Mouse (Mus musculus): ENCODE results near the gene Bean1. TPM values are rescaled to one million over a fixed set of nuclear protein-coding genes. Genes with fewer than 3 reads are reported as not detected.

Gene Bean1
- polyA plus RNA-seq, 1 experiment = 0.51 TPM

- no peaks in the 10 kb centered on the region for H3K36me3 ChIP-seq (ENCODE audit: control insufficient read depth, insufficient read depth, low read length, poor library complexity, severe bottlenecking)
- no peaks in the 10 kb centered on the region for H3K27me3 ChIP-seq (ENCODE audit: control insufficient read depth, insufficient read depth, low read length, poor library complexity, severe bottlenecking)
- no peak overlapping the region for H3K9ac ChIP-seq (ENCODE audit: low read depth, poor library complexity, severe bottlenecking)
- H3K4me1 ChIP-seq (ENCODE audit: control insufficient read depth, insufficient read depth, low read length) = no peaks in the 10 kb centered on the region
- H3K9me3 ChIP-seq (replicated peaks; ENCODE audit: control insufficient read depth, insufficient read depth, low read length, poor library complexity, severe bottlenecking) = no peaks in the 10 kb centered on the region
- H3K27ac ChIP-seq (ENCODE audit: insufficient read depth, low read length) = no peak overlapping the region
- TF ChIP-seq POLR2A (IDR thresholded peaks at IDR 0.05; ENCODE audit: insufficient read depth, low read length) (no peak), CTCF (IDR thresholded peaks at IDR 0.05; ENCODE audit: low read depth, low read length) (no peak), EP300 (IDR thresholded peaks at IDR 0.05; ENCODE audit: insufficient read depth, low read depth, low read length) (no peak)
- H3K4me3 ChIP-seq (ENCODE audit: low read depth, low read length) = peak overlapping the region; percentile 64
Observed at GRCm38 (mm10) chr8:104142415-104142814, 27.8 kb upstream of the Bean1 start.

DNA sequence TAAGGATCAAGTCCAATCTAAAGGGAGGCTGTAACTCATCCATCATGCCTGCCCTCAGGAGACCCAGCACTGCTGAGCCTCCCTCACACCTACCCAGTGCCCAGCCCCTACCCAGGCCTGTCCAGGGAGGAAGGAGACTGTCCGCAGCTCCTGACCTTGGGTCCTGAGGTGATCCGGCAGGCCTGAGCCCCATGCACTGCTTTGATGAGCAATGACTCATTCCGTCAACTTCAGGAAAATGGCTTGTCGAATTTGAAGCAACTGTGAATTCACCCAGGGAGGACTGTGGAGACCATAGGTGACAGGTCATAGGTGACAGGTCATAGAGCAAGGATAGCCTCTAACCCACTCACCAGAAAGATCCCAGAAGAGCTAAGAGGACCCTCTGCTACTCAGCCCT lies 26.9 kb upstream of the Bean1 start:
- Histone ChIP-seq H3K4me1 (ENCODE audit: control insufficient read depth, insufficient read depth, low read length) (no peaks in the 10 kb centered on the region), H3K27ac (ENCODE audit: insufficient read depth, low read length) (no peak overlapping the region), H3K9ac (ENCODE audit: low read depth, poor library complexity, severe bottlenecking) (no peak overlapping the region), H3K9me3 (replicated peaks; ENCODE audit: control insufficient read depth, insufficient read depth, low read length, poor library complexity, severe bottlenecking) (no peaks in the 10 kb centered on the region), H3K27me3 (ENCODE audit: control insufficient read depth, insufficient read depth, low read length, poor library complexity, severe bottlenecking) (no peaks in the 10 kb centered on the region), H3K4me3 (ENCODE audit: low read depth, low read length) (no peak overlapping the region), H3K36me3 (ENCODE audit: control insufficient read depth, insufficient read depth, low read length, poor library complexity, severe bottlenecking) (no peaks in the 10 kb centered on the region)
- TF ChIP-seq POLR2A (IDR thresholded peaks at IDR 0.05; ENCODE audit: insufficient read depth, low read length) = no peak
- no peak for TF ChIP-seq CTCF (IDR thresholded peaks at IDR 0.05; ENCODE audit: low read depth, low read length)
- no peak for TF ChIP-seq EP300 (IDR thresholded peaks at IDR 0.05; ENCODE audit: insufficient read depth, low read depth, low read length)

DNA sequence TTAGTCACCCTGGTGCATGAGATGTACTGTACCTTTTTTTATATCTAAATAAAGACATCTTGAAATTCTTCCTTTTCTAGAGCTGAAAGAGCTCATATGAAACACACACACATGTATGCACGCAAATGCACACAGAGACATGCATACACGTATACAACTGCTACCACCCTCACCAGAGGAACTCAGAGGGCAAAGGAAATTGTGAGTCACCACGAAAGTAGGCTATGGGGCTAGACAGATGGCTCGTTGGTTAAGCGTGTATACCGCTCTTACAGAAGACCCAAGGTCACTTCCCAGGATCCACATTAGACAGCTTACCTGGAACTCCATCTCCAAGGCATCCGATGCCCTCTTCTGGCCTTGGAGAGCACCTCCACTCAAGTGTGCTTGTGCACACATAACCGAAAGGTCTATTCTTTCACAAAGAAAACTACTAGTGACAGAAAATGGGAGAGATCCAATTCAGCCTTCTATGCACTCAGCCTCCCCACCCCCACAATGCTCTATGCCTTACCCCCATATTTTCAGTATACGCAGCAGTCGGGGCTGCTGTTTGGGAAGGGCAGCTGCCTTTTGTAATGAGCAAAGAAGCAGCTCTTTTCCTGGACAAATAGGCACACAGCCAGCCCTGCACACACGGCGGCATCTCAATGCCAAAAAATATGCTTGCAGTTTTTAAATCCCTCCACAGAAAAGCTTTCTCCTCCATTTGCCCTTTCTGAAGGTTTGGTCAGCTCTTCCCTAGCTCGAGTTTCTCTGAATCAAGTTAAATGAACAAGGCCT lies 25.6 kb upstream of the Bean1 start:
- no peaks in the 10 kb centered on the region for H3K4me1 ChIP-seq (ENCODE audit: control insufficient read depth, insufficient read depth, low read length)
- no peaks in the 10 kb centered on the region for H3K27me3 ChIP-seq (ENCODE audit: control insufficient read depth, insufficient read depth, low read length, poor library complexity, severe bottlenecking)

GRCm38 (mm10) chr8:104145981-104146689 lies 24.1 kb upstream of the Bean1 start:
- Histone ChIP-seq H3K9me3 (replicated peaks; ENCODE audit: control insufficient read depth, insufficient read depth, low read length, poor library complexity, severe bottlenecking) (no peaks in the 10 kb centered on the region), H3K4me3 (ENCODE audit: low read depth, low read length) (no peak overlapping the region), H3K36me3 (ENCODE audit: control insufficient read depth, insufficient read depth, low read length, poor library complexity, severe bottlenecking) (no peaks in the 10 kb centered on the region), H3K9ac (ENCODE audit: low read depth, poor library complexity, severe bottlenecking) (no peak overlapping the region), H3K27ac (ENCODE audit: insufficient read depth, low read length) (no peak overlapping the region), H3K27me3 (ENCODE audit: control insufficient read depth, insufficient read depth, low read length, poor library complexity, severe bottlenecking) (no peaks in the 10 kb centered on the region), H3K4me1 (ENCODE audit: control insufficient read depth, insufficient read depth, low read length) (no peaks in the 10 kb centered on the region)
- TF ChIP-seq EP300 (IDR thresholded peaks at IDR 0.05; ENCODE audit: insufficient read depth, low read depth, low read length) (no peak), CTCF (IDR thresholded peaks at IDR 0.05; ENCODE audit: low read depth, low read length) (peak; percentile 80)

More for the DNA sequence above, 25.6 kb upstream of the Bean1 start:
- H3K9me3 ChIP-seq (replicated peaks; ENCODE audit: control insufficient read depth, insufficient read depth, low read length, poor library complexity, severe bottlenecking) = no peaks in the 10 kb centered on the region
- no peak for TF ChIP-seq EP300 (IDR thresholded peaks at IDR 0.05; ENCODE audit: insufficient read depth, low read depth, low read length)
- TF ChIP-seq POLR2A (IDR thresholded peaks at IDR 0.05; ENCODE audit: insufficient read depth, low read length) = no peak
- peak; percentile 43 for TF ChIP-seq CTCF (IDR thresholded peaks at IDR 0.05; ENCODE audit: low read depth, low read length)
- H3K9ac ChIP-seq (ENCODE audit: low read depth, poor library complexity, severe bottlenecking) = no peak overlapping the region
- H3K27ac ChIP-seq (ENCODE audit: insufficient read depth, low read length) = no peak overlapping the region
- H3K4me3 ChIP-seq (ENCODE audit: low read depth, low read length) = no peak overlapping the region
- H3K36me3 ChIP-seq (ENCODE audit: control insufficient read depth, insufficient read depth, low read length, poor library complexity, severe bottlenecking) = no peaks in the 10 kb centered on the region

DNA sequence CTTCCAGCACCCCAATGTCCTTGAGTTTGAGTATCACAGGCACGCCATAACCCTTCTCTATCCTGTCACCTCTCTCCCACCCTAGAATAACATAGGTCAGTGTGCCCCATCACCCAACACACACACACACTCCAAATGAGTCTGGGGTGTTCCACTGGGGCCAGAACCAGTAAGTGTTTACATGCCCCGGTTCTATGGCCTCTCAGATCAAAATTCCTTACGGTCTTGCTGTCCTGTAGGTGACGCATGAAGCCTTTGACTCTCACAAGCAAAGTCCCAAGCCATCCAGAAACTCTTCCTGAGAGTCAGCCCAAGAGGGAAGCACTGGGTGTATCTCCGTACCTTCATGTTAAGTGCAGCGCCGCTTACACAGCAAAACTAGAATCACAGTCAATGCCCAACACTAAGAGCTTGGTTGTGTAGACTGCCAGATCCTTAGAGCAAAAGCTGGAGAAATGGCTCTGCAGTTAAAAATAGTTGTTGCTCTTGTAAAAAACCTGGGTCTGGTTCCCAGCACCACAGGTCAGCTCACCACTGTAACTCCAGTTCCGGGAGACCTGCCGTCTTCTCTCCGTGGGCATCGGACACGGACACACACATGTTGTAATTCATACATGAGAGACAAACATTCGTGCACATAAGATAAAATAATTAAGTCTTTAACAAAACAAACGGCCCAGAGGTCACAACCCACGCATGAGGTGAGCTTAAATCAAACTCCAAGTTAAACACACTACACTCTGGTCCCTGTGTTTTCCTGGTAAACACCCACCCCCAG lies 23.3 kb upstream of the Bean1 start:
- Histone ChIP-seq H3K36me3 (ENCODE audit: control insufficient read depth, insufficient read depth, low read length, poor library complexity, severe bottlenecking) (no peaks in the 10 kb centered on the region), H3K9ac (ENCODE audit: low read depth, poor library complexity, severe bottlenecking) (no peak overlapping the region), H3K27ac (ENCODE audit: insufficient read depth, low read length) (no peak overlapping the region), H3K27me3 (ENCODE audit: control insufficient read depth, insufficient read depth, low read length, poor library complexity, severe bottlenecking) (no peaks in the 10 kb centered on the region), H3K9me3 (replicated peaks; ENCODE audit: control insufficient read depth, insufficient read depth, low read length, poor library complexity, severe bottlenecking) (no peaks in the 10 kb centered on the region), H3K4me1 (ENCODE audit: control insufficient read depth, insufficient read depth, low read length) (no peaks in the 10 kb centered on the region), H3K4me3 (ENCODE audit: low read depth, low read length) (no peak overlapping the region)
- TF ChIP-seq EP300 (IDR thresholded peaks at IDR 0.05; ENCODE audit: insufficient read depth, low read depth, low read length) = no peak
- no peak for TF ChIP-seq POLR2A (IDR thresholded peaks at IDR 0.05; ENCODE audit: insufficient read depth, low read length)
